Comparison of ENCODE assay signal across 8 mouse cellular contexts in the genomic region with DNA sequence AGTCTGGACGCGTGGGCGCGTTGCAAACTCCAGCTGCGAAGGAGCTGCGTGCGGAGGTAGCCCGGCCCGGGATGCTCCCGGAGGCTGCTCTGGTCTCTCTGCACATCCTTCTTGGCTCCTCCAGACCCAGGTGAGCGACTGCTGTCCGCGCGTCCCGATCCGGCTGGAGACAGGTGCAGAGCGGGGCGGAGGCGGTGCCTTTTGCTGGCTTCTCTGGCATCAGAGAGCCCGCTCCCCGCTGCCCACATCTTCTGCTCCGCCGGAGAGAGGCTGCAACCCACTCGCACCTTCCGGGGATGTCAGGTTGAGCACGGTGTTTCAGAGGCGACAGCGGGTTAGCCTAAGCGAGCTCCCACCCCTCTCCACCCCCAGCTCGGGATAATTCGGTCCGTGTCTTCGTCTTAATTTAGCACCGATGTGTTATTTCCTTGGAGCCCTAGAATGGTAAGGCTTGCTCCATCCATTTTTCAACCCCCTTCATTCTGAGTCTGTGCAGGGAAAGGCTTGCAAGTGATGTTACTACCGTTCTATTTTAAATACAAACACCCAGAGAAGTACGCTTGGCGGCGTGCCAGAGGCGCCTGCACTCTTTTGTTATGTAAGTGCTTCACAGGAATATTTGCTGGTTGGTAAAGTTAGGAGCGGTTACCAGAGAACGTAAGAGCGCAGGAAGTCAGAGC. TPM values are rescaled to one million over a fixed set of nuclear protein-coding genes. Genes with fewer than 3 reads are reported as not detected.
A peak's percentile ranks its signal among the peaks of the same experiment; 100 is the strongest.
DNase-seq lines count a peak whose midpoint lies in the region; ATAC-seq and TF ChIP-seq lines count a peak whose summit lies in the region.

No protein-coding gene starts in this region.

- intact Hi-C loops in heart, postnatal 10 days (cut with DNase I) = loop anchor here (1.0 to 5.0 kb wide), 3 partner anchors 175 to 285 kb away; no protein-coding TSS in a partner anchor

- no peaks in the 10 kb centered on the region for H3K9me3 ChIP-seq in neural tube, embryonic 12.5 days

- peak; percentile 64 for ATAC-seq in neural tube, embryonic 12.5 days (ENCODE audit: low FRiP score, low read depth)

- H3K4me1 ChIP-seq in embryonic fibroblast, embryonic 13.5 days (ENCODE audit: control insufficient read depth, insufficient read depth, low read length) = no peaks in the 10 kb centered on the region
- no peaks in the 10 kb centered on the region for H3K4me1 ChIP-seq in liver, adult 2 months (ENCODE audit: control insufficient read depth, insufficient read depth, low read length)
- peaks cover 9% of the 10 kb centered on the region; the same call in 1 of the 2 replicates for H3K4me1 ChIP-seq in neural tube, embryonic 12.5 days

- H3K4me3 ChIP-seq in embryonic fibroblast, embryonic 13.5 days (ENCODE audit: insufficient read depth, low read length) = peak overlapping the region; percentile 23
- peak overlapping the region; percentile 19; the same call in 1 of the 2 replicates for H3K4me3 ChIP-seq in liver, adult 2 months (ENCODE audit: insufficient read depth, low read depth, low read length)
- H3K4me3 ChIP-seq in neural tube, embryonic 12.5 days = peak overlapping the region; percentile 65

- H3K79me2 ChIP-seq in liver, adult 2 months (ENCODE audit: control insufficient read depth, insufficient read depth, low read length) = no peaks in the 10 kb centered on the region

- peak overlapping the region; percentile 95 for H3K4me2 ChIP-seq in neural tube, embryonic 12.5 days (replicated peaks)

- H3K27ac ChIP-seq in embryonic fibroblast, embryonic 13.5 days (ENCODE audit: insufficient read depth, low read length) = no peak overlapping the region
- H3K27ac ChIP-seq in liver, adult 2 months (replicated peaks; ENCODE audit: insufficient read depth, low read depth, low read length) = no peak overlapping the region
- 0 out of 2 replicates have a peak overlapping the region, but pooled peaks have one; percentile 51 for H3K27ac ChIP-seq in neural tube, embryonic 12.5 days

- no peaks in the 10 kb centered on the region for H3K36me3 ChIP-seq in liver, adult 2 months (ENCODE audit: control insufficient read depth, insufficient read depth, low read length)
- no peaks in the 10 kb centered on the region for H3K36me3 ChIP-seq in neural tube, embryonic 12.5 days

- no peak for TF ChIP-seq CTCF in embryonic fibroblast, embryonic 13.5 days (IDR thresholded peaks at IDR 0.05; ENCODE audit: borderline replicate concordance, insufficient read depth, low read length)
- no peak for TF ChIP-seq CTCF in liver, adult 2 months (IDR thresholded peaks at IDR 0.05; ENCODE audit: low read depth, low read length)

- H3K9ac ChIP-seq in liver, adult 2 months (ENCODE audit: low read depth, low read length) = no peak overlapping the region
- peak overlapping the region; percentile 75 for H3K9ac ChIP-seq in neural tube, embryonic 12.5 days

- WGBS in liver, adult 2 months = 4% methylated on average over 42 of the region's 42 CpGs
- WGBS in neural tube, embryonic 12.5 days = 1% methylated on average over 42 of the region's 42 CpGs

- peak; percentile 7 to 19 for DNase-seq in urinary bladder, adult 18-20 months (ENCODE audit: low spot score in 2 of 2)
- no peak for DNase-seq in urinary bladder, postnatal 10 days (ENCODE audit: low spot score)
- peak; percentile 61 to 63 for DNase-seq in heart, postnatal 10 days
- DNase-seq in kidney, postnatal 25 days = peak; percentile 64 to 65
- peak; percentile 19 for DNase-seq in liver, adult 2 months (ENCODE audit: extremely low read depth, low read depth, low spot score)
- no peak for DNase-seq in thymus, postnatal 14 days

- TF ChIP-seq POLR2A in embryonic fibroblast, embryonic 13.5 days (IDR thresholded peaks at IDR 0.05; ENCODE audit: low read depth, low read length) = no peak
- no peak for TF ChIP-seq POLR2A in liver, adult 2 months (IDR thresholded peaks at IDR 0.05; ENCODE audit: extremely low read depth, insufficient read depth, low read length)

- peaks cover 13% of the 10 kb centered on the region for H3K27me3 ChIP-seq in liver, adult 2 months (ENCODE audit: control insufficient read depth, insufficient read depth, low read length)
- peaks cover 18% of the 10 kb centered on the region for H3K27me3 ChIP-seq in neural tube, embryonic 12.5 days (replicated peaks)

RNA-seq across cellular contexts. Expression of a gene that starts 0.6 kb away (rescaled TPM):
- 6.8 and 7.5 TPM in 2 replicates for polyA plus RNA-seq in embryonic fibroblast, embryonic 13.5 days (2011; ENCODE audit: insufficient read length, low read depth, missing spikeins)
- 100 to 1,000 TPM in 1 of 2 experiments, 10 to 100 TPM in 1; 88.3 to 114 TPM for total RNA-seq in heart, postnatal 10 days (2021)
- 0.18 and 0.94 TPM in 2 replicates for total RNA-seq in liver, adult 2 months (2014; rRNA removed)
- polyA plus RNA-seq in liver, adult 2 months (2012; rRNA removed) = 0.66 and 2.0 TPM in 2 replicates
- polyA plus RNA-seq in neural tube, embryonic 12.5 days (2016; fragmentation: Nextera tagmentation; extraction: Ambion mirVana) = 53.5 and 54.9 TPM in 2 replicates

Comparison
In these comparisons a context has a peak if more than half of its experiments do, and no peak if none do; other contexts are left out.
1. DNase-seq: peak in urinary bladder, adult 18-20 months (2 of 2), heart, postnatal 10 days (2 of 2), kidney, postnatal 25 days (2 of 2) and liver, adult 2 months (single experiment); none in urinary bladder, postnatal 10 days (single experiment) and thymus, postnatal 14 days (single experiment).
2. Peak in every context shown above with its lines, with median percentiles within 50 percentile points of each other: H3K4me3 ChIP-seq.